Mouse (Mus musculus): ENCODE data around the gene Iqca.
A peak's percentile ranks its signal among the peaks of the same experiment; 100 is the strongest.

Iqca gene

DNA sequence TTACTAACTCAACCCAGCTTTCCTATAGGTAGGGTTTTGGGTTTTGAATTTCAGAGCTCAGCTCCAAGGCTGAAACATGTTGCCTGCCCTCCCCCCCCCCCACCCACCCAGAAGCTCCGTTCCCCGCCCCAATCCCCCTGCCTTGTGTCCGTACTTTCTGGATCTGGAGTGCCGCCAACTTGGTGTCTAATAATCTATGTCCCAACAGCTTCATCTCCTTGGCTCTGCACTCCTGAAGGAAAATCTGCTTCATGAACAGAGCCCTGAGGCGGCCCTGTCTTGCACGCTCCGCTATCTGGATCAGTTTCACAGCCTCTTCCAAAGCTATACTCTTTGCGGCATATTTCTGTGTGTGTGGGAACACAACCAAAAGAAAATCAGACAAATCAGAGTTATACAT, 13.5 kb downstream of the Iqca start:
- DNase-seq (ENCODE audit: low read depth, low spot score): no peak

DNA sequence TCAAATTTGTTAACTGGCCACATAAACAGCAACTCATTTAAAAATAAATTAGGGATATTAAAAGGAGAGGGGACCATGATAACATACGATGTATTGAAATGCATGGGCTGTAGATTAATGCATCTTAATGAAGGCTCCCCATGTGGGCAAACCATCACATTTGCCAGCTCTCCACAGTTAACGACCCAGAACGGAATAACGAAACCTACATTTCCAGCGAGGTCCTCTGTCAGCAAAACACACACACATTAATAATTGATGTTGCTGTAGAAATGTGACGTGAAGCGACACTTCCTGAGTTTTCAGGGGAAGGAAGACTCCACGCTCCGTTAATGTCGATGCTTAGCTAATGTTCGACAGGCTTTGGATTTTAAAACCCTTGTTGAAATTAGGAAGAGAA, 20.8 kb downstream of the Iqca start:
- DNase-seq (ENCODE audit: low read depth, low spot score): no peak

DNA sequence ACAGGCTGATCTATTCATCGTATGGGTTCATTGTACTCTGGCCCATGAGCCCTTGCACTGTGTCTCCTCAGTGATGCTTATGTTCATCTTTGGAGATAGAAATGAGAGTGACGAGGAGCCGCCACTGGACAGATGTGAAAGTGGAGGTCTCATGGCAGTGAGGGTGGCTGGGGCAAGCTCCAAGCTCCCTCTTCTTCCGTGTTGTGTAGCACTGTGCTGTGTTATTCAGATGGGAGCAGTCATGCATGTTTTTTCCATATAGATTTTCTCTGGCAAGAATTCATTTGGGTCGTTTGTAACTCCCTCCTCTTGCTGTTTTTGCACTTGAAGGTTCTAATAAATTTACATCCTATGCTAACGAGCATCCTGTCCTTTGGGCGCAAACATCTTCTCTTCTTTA, 21.2 kb downstream of the Iqca start:
- DNase-seq (ENCODE audit: low read depth, low spot score): no peak

DNA sequence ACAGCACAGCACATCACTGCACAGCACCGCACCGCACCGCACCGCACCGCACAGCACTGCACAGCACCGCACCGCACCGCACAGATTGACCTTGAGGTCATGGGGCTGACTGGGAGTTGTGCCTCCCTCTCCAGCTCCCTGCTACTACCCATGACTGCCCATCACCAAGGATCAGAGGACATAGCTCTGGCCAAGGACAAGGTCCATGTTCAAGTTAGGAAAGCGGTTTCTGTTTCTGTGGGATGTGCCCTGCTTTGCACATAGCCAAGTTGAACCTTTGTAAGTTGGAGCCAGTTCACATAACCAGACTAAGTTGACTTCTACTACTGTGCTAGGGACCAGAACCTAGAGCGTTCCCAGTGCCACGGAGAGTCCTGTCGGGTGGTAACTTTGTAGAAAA, 28.6 kb downstream of the Iqca start:
- DNase-seq (ENCODE audit: low read depth, low spot score): no peak

DNA sequence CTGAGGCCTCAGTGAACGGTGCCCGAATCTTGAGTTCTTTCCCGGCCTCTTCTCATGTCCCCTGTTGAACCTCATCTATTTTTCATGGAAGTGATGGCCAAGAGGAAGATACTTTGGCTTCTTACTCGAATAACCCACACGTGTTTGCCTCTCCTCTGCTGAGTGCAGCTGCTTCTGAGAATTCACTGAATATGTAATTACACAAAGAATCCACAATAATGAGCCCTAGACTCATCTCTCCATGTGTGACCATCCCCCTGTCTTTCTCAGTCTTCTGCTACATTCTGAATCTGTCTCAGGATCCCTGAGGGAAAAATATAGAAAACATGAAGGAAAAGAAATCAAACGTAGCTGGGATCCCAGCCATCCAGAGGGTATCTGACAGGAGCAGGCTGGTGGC, 32.5 kb downstream of the Iqca start:
- DNase-seq (ENCODE audit: low read depth, low spot score): no peak

DNA sequence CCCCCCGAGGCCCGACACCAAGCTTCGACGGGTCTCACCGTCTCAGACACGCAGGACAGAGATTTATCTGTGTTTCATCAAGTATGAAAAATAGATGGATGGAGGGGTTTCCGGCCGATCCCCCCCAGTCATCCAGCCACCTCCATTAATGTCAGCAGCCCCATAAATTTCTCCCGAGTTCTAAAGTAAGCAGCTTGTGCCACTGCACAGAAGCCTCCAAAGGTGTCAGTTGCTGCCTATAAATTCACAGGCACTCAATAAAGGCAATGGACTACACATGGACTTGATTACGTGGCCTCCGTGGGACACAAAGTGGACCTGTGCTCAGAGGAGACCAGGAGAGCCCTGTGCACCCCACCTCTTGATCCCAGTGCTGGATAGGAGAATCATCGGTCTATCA, 34.0 kb downstream of the Iqca start:
- peak; percentile 56 for DNase-seq (ENCODE audit: low read depth, low spot score)

DNA sequence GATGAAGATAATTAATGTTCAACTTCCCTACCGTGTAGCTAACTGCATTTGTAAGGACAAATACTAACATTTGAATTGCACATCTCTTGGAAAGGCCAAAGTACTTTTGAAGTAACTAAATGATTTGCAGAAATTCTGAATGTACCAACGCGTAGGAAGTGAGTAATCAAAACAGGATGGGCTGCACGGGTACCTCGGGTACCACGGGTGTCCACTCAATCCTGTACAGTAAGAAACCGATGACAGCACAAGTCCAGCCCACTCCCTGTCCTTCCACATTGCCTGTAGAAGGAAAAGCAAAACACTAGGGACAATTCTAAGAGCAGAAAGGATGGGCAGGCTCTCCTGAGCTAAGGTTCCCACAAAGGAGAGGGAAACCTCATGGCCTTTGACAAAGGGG, 36.0 kb downstream of the Iqca start:
- DNase-seq (ENCODE audit: low read depth, low spot score): no peak

DNA sequence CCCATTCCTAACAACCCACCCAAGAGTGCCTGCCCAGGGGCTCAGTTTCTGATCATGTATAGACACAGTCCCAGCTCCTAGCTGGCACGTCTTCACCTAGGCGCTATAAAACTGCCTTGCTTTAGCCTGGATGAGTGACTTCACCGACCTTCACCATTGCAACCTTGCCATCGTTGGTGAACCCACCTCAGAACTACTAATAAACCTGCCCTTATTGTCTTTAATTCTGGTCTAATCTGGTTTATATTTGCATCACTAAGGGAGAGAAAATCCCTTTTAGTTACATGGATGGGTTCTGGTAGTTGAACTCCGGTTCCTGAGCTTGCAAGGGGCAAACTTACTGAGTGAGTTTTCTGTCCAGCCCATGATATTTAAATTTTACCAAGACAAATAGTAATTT, 38.6 kb downstream of the Iqca start:
- no peak for DNase-seq (ENCODE audit: low read depth, low spot score)

DNA sequence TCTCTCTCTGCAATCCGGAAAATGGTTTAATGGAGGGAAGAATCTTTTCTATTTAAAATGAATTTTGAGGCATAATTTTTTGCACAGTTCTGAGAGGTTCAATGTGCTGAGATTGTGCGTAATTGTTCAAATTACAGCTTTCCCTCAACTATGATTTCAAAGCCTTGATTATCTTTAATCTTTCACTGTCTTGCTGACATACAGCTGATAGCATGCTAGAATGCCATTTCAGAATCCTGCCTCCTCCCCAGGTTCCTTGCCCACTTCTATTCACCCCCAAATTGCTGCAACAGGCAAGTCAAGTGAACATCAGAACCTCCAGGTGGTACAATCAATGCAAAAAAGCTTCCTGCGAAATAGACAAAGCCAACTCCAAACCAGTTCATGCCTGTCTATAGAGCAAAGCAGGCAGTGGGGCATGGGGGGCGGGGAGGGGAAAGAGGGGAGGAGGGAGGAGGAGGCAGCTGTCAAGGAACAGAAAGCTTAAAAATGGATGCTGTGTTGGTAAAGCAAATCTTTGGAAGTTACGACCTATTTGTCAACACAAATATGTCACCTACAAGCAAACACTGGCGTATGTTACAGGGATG, 39.5 kb downstream of the Iqca start:
- DNase-seq (ENCODE audit: low read depth, low spot score): no peak

DNA sequence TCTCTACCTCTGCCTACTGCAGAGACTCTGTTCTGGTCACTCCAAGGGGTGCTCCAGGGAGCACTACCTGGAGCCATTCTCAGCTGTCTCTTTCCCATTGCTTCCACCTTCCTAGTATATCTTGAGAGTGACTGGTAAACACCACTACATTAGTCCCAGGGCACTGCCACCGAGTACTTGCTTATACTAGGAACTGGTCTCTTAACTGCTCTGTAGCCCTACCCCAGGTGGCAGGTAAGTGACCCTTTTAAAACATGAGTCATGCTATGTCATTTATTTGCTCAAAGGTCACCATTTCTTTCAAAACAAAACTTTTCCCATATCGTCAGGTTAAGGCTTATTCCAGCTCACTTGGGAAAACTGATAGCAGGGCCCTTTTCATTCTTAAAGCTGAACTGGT, 40.5 kb downstream of the Iqca start:
- DNase-seq (ENCODE audit: low read depth, low spot score): no peak

DNA sequence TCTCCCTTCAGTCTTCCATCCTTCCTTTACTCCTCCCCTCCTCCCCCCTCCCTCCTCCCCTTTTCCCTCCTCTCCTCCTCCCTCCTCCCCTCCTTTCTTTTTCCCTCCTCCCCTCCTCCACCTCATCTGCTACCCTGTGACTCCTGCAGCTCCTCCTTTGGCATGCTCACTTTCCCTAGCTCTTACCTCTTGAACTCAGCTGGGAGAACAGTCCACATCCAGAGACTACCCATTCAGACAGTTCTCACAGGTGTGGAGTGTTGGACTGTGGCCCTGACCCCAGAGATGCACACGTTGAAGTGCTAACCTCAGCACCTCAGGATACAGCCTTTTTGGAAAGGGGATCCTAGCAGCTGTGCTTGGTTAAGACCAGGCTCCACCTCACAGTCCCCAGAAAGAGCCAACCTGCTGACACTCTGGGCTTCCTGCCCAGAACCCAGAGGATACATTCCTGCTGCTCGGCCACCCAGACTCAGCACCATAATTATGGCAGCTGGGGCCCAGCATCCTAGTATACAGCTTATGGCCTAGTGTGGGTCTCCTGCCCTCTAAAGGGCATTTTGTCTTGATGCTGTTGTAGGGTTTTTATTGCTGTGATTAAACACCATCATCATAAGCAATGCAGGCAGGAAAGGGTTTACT, 41.9 kb downstream of the Iqca start:
- DNase-seq (ENCODE audit: low read depth, low spot score): no peak

DNA sequence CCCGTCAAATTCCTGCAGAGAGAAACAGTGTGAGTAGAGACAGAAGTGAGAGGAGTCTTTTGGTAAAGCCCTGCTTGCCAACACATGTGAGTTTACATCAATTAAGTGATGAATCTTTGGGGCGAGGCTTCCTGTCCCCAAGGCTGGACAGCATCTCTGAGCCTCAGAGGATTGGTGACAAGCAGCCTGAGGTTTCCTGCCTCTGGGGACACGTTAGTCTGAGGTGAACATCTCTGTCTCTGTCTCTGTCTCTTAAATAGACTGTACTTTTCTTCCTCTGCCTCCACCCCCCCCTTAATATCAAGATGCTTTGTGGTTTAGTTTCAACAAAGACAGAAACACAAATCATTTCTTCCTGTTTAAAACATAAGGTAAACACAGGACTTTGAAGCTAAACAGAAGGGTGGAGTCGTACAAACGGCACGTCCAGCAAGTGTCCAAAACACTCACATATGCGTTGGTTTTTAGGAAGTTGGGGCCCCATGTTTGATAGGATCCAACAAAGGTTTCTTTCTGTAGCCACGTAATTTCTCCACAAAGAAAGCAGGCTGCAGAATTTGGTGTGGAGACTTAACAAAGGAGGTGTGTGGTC, 49.2 kb downstream of the Iqca start:
- DNase-seq (ENCODE audit: low read depth, low spot score): no peak

DNA sequence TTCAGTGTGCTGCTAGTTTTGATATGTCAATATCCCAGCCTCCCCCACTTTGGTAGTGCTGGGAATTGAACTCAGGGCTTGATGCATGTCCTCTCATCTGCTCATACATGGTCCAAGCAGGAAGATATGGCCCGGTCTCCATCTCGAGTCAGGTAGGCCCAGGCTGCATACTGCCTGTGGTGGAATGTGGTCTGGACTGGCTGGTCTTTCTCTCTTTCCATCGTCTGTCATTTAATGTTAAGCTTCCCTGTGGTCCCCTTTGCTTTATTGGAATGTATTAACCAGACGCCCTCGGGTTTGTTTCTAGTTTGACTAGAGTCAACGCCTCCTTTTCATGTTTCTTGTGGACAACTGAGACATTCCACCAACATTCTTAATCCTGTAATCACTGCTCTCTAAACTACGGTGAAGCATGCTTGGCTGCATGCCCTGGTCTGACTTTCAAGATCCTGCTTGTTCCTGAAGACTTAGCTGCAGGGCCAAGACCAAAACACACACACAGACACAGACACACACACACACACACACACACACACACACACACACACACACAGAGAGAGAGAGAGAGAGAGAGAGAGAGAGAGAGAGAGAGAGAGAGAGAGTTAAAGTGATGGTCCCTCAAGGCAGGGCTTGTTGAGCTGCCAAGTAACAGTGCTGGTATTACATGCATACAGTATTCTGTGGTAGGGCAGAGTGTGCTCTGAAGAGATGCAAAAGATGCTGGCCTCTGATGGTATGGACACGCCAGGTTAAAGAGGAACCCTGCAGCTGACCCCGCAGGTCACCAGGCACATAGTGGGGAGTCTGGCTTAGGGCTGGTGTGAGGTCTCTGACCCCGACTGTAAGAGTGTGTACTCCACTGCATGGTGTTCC, 52.6 kb downstream of the Iqca start:
- no peak for DNase-seq (ENCODE audit: low read depth, low spot score)

DNA sequence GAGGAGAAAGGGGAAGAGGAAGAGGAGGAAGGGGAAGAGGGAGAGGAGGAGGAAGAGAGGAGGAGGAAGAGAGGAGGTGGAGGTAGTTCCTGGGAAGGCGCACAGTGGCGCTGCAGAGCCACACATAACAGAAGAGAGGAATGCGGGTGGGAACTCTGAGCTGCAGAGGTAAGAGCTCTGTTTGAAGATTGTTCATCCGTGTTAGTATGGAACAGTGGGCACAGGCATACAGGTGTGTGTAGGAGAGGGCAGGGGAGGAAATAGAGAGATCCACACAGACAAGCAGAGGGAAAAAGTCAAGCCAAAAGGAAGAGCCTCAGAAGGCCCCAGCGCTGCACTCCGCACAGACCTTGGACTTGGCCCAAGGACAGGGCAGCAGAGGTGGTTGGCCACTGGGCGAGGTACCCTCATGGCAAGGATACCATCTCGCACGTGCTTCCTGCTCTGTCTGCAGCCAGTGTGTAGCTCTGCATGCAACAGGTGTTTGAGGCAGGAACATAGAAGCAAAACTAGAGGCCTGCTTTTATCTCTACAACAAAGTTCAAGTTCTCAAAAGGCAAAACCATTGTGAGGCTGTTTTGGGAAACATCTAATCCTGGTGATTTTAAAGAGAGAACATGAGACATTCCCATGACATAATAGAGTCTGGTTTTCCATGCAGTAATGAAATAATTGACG, 60.2 kb downstream of the Iqca start:
- no peak for DNase-seq (ENCODE audit: low read depth, low spot score)

DNA sequence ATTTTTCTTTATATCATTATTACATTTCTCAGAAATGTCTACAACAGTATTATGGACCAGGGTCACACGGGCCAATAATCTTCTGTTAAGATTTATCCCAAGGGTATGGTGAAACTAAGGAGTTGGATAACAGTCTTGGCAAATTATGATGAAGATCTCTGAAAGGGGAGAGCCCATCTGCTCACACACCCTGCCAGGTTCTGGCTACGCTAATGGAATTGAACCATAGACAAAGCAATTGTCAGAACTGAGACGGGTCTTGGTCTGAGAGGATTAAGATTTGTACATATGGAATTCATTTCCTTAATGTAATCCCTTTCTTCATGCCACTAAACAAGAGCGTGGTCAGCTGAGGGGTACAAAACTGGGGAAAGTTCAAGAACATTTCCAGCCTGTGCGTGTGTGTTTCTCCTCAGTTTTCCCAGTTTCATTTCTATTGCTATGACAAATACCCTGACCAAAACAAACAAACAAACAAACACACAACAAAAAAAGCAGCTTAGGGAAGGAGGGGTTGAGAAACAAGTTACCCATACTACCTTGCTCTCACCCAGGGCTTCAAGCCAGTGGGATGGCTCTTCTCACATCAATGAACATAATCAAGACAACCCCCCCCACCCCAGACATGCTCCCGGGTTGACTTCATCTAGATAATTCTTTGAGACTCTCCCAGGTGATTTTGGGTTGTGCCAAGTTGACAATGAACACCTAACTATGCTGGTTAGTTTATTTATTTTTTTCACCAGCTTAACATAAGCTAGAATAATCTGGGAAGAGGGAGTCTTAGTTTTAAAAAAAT, 64.8 kb downstream of the Iqca start:
- DNase-seq (ENCODE audit: low read depth, low spot score): no peak

DNA sequence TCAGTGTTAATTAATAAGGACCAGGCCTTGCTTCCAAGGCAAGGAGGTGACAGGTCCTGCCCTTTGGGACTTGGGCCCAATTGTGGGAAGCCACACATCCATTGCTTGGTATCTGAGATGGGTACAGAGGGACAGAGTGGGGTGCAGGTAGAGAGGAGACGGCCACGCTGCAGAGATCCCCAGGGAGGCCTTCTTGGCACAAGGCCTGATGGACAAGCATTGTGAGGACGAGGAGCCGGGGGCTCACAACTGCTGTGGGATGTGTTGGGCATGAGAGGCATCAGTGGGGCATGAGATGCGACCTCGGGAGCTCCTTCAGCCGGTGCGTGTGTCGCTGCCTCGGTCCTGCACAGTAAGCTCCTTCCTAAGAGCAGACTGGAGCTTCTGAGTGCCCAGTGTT, 66.7 kb downstream of the Iqca start:
- no peak for DNase-seq (ENCODE audit: low read depth, low spot score)

DNA sequence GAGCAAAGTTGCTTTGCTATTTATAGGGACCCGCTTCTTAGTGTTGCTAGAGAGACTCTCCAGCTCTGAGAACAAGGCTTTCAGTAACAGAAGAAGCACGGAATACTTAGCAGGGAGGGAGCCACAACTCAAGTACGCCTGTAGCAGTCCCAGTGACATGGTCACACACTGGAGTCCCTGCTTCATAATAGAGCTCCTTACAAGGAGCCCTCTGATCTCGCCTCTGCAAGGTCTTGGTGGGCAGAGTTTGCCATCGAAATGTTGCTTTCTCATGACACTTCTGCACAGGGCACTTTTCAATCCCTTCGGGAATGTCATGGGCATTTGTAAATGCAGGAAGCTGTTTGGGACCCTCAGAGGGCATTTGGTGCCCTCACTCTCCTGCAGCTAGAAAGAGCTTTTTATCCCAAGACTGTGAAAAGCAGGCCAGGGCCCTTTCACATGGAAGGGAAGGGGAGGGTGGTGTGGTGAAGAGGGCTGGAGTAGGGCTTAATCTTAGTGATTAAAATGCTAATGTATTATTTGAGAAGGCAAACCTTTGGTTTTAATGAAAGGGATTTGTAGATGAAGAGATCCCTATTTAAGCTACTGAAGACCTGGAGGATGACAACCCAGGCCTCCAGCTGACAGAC, 67.6 kb downstream of the Iqca start:
- no peak for DNase-seq (ENCODE audit: low read depth, low spot score)

DNA sequence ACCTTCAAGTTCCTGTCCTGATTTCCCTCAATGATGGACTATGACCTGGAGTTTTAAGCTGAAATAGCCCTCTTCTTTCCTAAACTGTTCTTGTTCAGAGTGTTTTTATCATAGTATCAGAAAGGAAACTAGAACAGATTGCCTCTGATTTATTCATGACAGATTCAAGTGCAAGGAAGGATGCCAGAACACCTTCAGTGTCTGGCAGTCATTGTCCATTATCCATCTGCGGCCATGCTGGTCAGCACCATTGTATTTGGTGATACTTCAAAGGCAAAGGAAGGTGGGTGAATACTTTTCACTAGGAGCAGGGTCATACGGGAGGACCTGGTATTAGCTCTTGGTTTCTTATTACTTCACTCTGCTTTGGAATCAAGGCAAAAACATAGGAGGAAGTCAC, 76.9 kb downstream of the Iqca start:
- no peak for DNase-seq (ENCODE audit: low read depth, low spot score)

DNA sequence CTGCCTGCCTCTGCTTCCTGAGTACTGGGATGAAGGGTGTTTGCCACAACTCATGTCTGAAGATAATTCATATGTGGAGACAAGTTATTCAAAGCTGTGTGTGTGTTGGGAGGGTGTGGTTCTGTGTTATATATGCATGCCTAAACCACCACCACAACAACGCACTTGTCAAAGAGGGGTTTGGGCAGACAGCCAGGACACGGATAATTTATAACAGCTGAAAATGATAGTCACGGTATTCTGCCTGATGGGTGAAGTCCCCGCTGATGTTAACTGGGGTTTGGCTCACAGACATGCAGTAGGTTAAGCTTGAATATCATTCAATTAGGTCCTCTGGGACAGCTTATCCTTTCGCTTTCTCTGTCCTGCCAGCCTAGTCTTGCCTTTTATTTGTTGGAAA, 78.4 kb downstream of the Iqca start:
- DNase-seq (ENCODE audit: low read depth, low spot score): no peak

DNA sequence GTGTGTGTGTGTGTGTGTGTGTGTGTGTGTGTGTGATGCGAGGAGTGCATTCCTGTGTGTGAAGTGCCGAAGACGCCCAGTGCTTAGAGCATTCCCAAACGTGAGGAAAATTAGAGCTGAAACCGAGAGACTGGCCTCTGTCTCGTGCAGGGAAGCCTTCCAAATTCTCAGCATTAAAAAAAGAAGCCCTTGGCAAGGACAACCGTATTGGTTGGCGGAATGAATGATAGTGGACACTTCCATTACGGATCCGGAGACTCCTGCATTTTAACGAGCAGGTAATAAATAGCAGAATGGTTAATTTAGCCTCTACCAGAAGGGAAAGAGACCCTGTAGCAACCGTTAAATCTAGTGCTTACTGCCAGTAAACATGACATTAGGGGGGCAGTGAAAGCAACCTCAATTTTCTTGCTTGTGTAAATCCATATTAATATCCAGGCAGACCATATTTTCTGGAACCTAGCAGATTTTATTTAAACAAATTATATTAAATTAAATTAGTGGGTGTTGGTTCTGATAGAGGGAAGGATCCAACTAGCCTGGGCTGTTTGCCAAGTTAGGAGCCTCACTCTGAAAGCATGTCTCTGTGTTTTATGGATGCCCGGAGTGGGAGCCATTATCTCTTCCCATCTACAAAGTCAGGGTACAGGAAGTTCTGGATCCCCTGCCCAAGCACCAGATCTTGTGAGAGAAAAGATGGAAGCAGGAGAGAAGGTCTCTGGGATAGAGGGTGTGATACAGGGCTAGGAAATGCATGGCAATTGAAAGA, 81.2 kb downstream of the Iqca start:
- DNase-seq (ENCODE audit: low read depth, low spot score): no peak

Data from embryo, embryonic 11.5 days (tissue).